Mouse (Mus musculus) intestine, postnatal 0 days (tissue): Measurements from ENCODE around the gene Pank1. TPM values are rescaled to one million over a fixed set of nuclear protein-coding genes. Genes with fewer than 3 reads are reported as not detected.

Experiments
- ATAC-seq: fragments of 200-750 bp; cut with Nextera tagmentation; 2 replicates; pipeline ENCODE4 v1.8.0; 2017; ENCODE audit warnings: mild to moderate bottlenecking, moderate TSS enrichment, moderate library complexity
- H3K27ac ChIP-seq: fragments of 300-500 bp; sonication (generic); 2 replicates; pipeline ENCODE4 v1.5.1; 2014; ENCODE audit warnings: mild to moderate bottlenecking, low read depth, low read length, moderate library complexity
- H3K27me3 ChIP-seq: fragments of 300-500 bp; sonication (generic); replicated peaks from 2 replicates; pipeline ENCODE4 v1.6.1; 2014; ENCODE audit warnings: low read length, mixed read lengths; ENCODE audit not compliant: control insufficient read depth, insufficient read depth
- H3K36me3 ChIP-seq: fragments of 300-500 bp; sonication (generic); 2 replicates; pipeline ENCODE4 v1.6.1; 2014; ENCODE audit warnings: mild to moderate bottlenecking, moderate library complexity; ENCODE audit not compliant: control insufficient read depth, insufficient read depth
- H3K4me1 ChIP-seq: fragments of 300-500 bp; sonication (generic); replicated peaks from 2 replicates; pipeline ENCODE4 v1.6.1; 2014; ENCODE audit warnings: antibody characterized with exemption, low read length, mixed read lengths; ENCODE audit not compliant: control insufficient read depth, insufficient read depth
- H3K4me2 ChIP-seq: fragments of 300-500 bp; sonication (generic); replicated peaks from 2 replicates; pipeline ENCODE4 v1.6.1; 2014; ENCODE audit warnings: low read depth, mild to moderate bottlenecking, moderate library complexity
- H3K4me3 ChIP-seq: fragments of 300-500 bp; sonication (generic); 2 replicates; pipeline ENCODE4 v1.5.1; 2014; ENCODE audit warnings: low read depth, low read length
- H3K9ac ChIP-seq: fragments of 300-500 bp; sonication (generic); 2 replicates; pipeline ENCODE4 v1.6.1; 2014; ENCODE audit warnings: mild to moderate bottlenecking, low read depth, low read length
- H3K9me3 ChIP-seq: fragments of 300-500 bp; sonication (generic); 2 replicates; pipeline ENCODE4 v1.6.1; 2016; ENCODE audit warnings: mixed run types; ENCODE audit not compliant: control insufficient read depth
- CTCF ChIP-seq: sonication (generic); IDR thresholded peaks from 2 replicates; pipeline ENCODE4 v1.5.1; 2016; ENCODE audit warnings: low read depth, mild to moderate bottlenecking, control low read depth, antibody characterized with exemption, moderate library complexity
- WGBS: fragments of 180-500 bp; shearing (Covaris S2); extraction: QIAGEN DNeasy Blood & Tissue Kit; methylation state at CpG from one replicate; pipeline ENCODE4 v1.1.7; 2014; 5-methylcytosine and 5-hydroxymethylcytosine counted together
- polyA plus RNA-seq: library from polyadenylated mRNA; unstranded; fragments of >200 nt; fragmentation: Nextera tagmentation; extraction: Ambion mirVana; gene quantifications from 2 replicates; pipeline ENCODE4 v1.2.1, GENCODE M21; 2015

The Pank1 gene
- polyA plus RNA-seq, 1 experiment from 2014 or later, result 3.7 TPM

DNA sequence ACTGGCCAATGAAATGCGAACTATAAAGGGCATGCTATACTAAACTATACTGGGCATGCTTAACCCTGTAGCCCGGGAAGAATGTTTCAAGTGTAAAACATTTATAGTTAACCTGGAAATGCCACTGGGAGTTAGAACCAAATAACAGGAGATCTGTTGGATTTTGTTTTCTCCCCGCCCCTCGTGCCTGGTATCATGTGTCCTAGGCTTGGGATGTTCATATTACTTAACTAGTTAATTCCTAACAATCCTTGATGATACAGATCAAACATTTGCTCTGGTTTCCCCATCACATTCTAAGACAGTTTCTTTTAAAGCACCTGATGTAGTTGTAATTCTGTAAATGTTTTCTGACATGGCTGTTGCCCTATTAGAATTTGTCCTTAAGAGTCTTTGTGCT is 40.8 kb upstream of the Pank1 start:
- no peak for TF ChIP-seq CTCF
- H3K4me3 ChIP-seq, result no peak overlapping the region
- H3K4me1 ChIP-seq, result no peaks in the 10 kb centered on the region
- peaks cover 5% of the 10 kb centered on the region; the same call in 1 of the 2 replicates for H3K36me3 ChIP-seq
- no peak overlapping the region for H3K4me2 ChIP-seq
- ATAC-seq, result no peak
- H3K27ac ChIP-seq, result no peak overlapping the region
- H3K9me3 ChIP-seq, result no peaks in the 10 kb centered on the region
- no peaks in the 10 kb centered on the region for H3K27me3 ChIP-seq
- H3K9ac ChIP-seq, result no peak overlapping the region
- 95% methylated on average over 4 of the region's 4 CpGs for WGBS

GRCm38 (mm10) chr19:34912366-34912765 is 33.1 kb upstream of the Pank1 start:
- TF ChIP-seq CTCF, result no peak
- no peak overlapping the region for H3K4me3 ChIP-seq
- no peaks in the 10 kb centered on the region for H3K9me3 ChIP-seq
- ATAC-seq, result no peak
- H3K27me3 ChIP-seq, result no peaks in the 10 kb centered on the region
- H3K4me1 ChIP-seq, result no peaks in the 10 kb centered on the region
- no peak overlapping the region for H3K4me2 ChIP-seq
- no peak overlapping the region for H3K27ac ChIP-seq
- no peak overlapping the region for H3K9ac ChIP-seq
- H3K36me3 ChIP-seq, result no peaks in the 10 kb centered on the region

DNA sequence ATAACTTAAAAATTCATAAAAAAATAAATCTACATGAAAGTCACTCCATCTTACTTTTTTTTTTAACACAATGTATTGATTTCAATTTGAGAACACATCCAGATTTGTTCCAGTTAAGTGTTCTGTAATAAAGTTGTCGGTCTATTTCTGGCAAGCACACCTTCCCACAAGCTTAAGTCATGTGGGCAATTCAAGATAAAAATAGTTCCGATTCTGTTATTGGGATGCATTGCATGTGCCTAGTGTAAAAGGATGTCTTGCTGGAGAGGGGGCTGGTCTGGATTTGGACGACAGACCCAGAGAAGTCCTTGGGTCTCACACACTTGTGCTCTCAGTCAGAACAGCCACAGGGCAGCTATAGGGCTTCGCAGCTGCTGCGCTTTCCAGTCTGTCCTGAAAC is 27.5 kb upstream of the Pank1 start:
- no peak for TF ChIP-seq CTCF
- Histone ChIP-seq H3K9ac (no peak overlapping the region), H3K27ac (no peak overlapping the region), H3K4me3 (no peak overlapping the region), H3K9me3 (no peaks in the 10 kb centered on the region; the same call in 1 of the 2 replicates), H3K4me1 (no peaks in the 10 kb centered on the region), H3K27me3 (no peaks in the 10 kb centered on the region), H3K36me3 (no peaks in the 10 kb centered on the region), H3K4me2 (no peak overlapping the region)
- WGBS, result 77% methylated on average over 5 of the region's 5 CpGs
- ATAC-seq, result no peak

- ATAC-seq, result no peak
- Histone ChIP-seq H3K4me2 (no peak overlapping the region), H3K36me3 (no peaks in the 10 kb centered on the region), H3K4me3 (no peak overlapping the region), H3K4me1 (no peaks in the 10 kb centered on the region), H3K9me3 (no peaks in the 10 kb centered on the region; the same call in 1 of the 2 replicates), H3K27me3 (no peaks in the 10 kb centered on the region), H3K9ac (no peak overlapping the region), H3K27ac (no peak overlapping the region)
- no peak for TF ChIP-seq CTCF
- WGBS, result 97% methylated on average over 7 of the region's 7 CpGs
Measured at GRCm38 (mm10) chr19:34905424-34905823, 26.2 kb upstream of the Pank1 start.

GRCm38 (mm10) chr19:34904032-34904431 is 24.8 kb upstream of the Pank1 start:
- 86% methylated on average over 5 of the region's 5 CpGs for WGBS

DNA sequence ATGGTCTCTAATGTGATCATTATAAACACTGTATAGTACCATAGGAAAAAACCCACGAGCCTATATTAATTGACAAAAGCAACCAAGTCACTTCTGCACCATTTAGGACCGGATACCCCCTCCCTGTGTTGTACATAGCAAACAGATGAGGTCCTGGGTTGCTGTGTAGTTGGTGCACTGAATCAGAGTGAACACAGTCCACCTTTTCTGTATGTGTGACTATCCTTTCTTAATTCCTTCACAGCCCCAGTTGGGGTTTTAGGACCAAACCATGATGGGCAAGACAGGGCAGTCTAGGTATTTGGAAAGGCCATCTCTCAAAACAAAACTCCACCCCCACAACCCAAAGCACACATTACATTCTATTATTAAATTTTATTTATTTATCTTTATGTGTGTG is 22.5 kb upstream of the Pank1 start:
- Histone ChIP-seq H3K27ac (no peak overlapping the region), H3K4me2 (no peak overlapping the region), H3K9ac (no peak overlapping the region), H3K4me1 (no peaks in the 10 kb centered on the region), H3K27me3 (no peaks in the 10 kb centered on the region), H3K36me3 (no peaks in the 10 kb centered on the region), H3K4me3 (no peak overlapping the region), H3K9me3 (no peaks in the 10 kb centered on the region; the same call in 1 of the 2 replicates)
- TF ChIP-seq CTCF, result no peak
- 86% methylated on average over 2 of the region's 2 CpGs for WGBS
- ATAC-seq, result no peak

More at GRCm38 (mm10) chr19:34904032-34904431, 24.8 kb upstream of the Pank1 start:
- TF ChIP-seq CTCF, result no peak
- Histone ChIP-seq H3K27me3 (no peaks in the 10 kb centered on the region), H3K4me3 (no peak overlapping the region), H3K9me3 (no peaks in the 10 kb centered on the region; the same call in 1 of the 2 replicates), H3K9ac (no peak overlapping the region), H3K4me1 (no peaks in the 10 kb centered on the region), H3K27ac (no peak overlapping the region), H3K36me3 (no peaks in the 10 kb centered on the region), H3K4me2 (no peak overlapping the region)
- no peak for ATAC-seq

DNA sequence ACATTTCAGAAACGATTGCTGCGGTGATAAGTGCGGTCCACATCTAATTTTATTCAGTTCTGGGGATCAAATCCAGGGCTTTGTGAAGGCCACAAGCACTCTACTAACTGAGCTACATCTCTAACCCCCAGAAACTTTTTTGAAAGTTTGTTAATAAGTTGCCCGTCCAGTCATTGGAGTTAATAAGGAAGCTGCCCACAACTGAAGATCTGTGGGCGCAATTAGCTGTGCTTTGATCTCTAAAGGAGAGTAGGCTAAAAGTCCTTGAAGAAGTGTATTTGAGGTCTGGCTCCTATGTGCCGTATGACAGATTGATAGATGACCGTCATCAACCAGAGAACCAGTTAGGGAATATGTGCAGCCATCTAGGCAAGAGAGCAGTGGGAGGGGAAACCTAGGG is 22.0 kb upstream of the Pank1 start:
- no peaks in the 10 kb centered on the region for H3K4me1 ChIP-seq
- no peaks in the 10 kb centered on the region; the same call in 1 of the 2 replicates for H3K9me3 ChIP-seq
- no peak for TF ChIP-seq CTCF
- no peak overlapping the region for H3K9ac ChIP-seq
- no peak for ATAC-seq
- H3K4me3 ChIP-seq, result no peak overlapping the region
- H3K36me3 ChIP-seq, result no peaks in the 10 kb centered on the region
- no peaks in the 10 kb centered on the region for H3K27me3 ChIP-seq
- WGBS, result 83% methylated on average over 7 of the region's 7 CpGs
- no peak overlapping the region for H3K27ac ChIP-seq
- no peak overlapping the region for H3K4me2 ChIP-seq
